Mouse (Mus musculus) spleen, adult 2 months (tissue): ENCODE measurements at regions not wholly inside any gene's neighbourhood (a gene's known extent, or its start where the extent isn't known, plus 50 kb on each side); places are given as distances from the start of the nearest gene placed in this dataset.
"Not testable (repeated sequence)": the region's sequence is repeated elsewhere in the genome, so short reads cannot be mapped to it uniquely, and the experiment has no call there.

Experiments
- DNase-seq, 2 experiments: peaks; one replicate each; pipeline versions ENCODE4 v3.0.0 to v3.0.0-alpha.2; 2012 to 2021; ENCODE audit warnings: low spot score in 2 of 2, low read depth in 1 of 2
- H3K27ac ChIP-seq: fragments of 200-500 bp; 2 replicates; pipeline ENCODE4 v1.5.1; 2012; ENCODE audit warnings: low read length, inconsistent platforms; ENCODE audit not compliant: insufficient read depth
- H3K27me3 ChIP-seq: fragments of 200-500 bp; 2 replicates; pipeline ENCODE4 v1.6.1; 2012; ENCODE audit warnings: mild to moderate bottlenecking, moderate library complexity, low read length, inconsistent platforms; ENCODE audit not compliant: control insufficient read depth, insufficient read depth
- H3K36me3 ChIP-seq: fragments of 200-500 bp; 2 replicates; pipeline ENCODE4 v1.6.1; 2012; ENCODE audit warnings: mild to moderate bottlenecking, low read length, inconsistent platforms; ENCODE audit not compliant: control insufficient read depth, insufficient read depth
- H3K4me1 ChIP-seq: fragments of 200-500 bp; 2 replicates; pipeline ENCODE4 v1.6.1; 2011; ENCODE audit warnings: inconsistent platforms; ENCODE audit not compliant: control insufficient read depth, insufficient read depth, insufficient read length
- H3K4me3 ChIP-seq: fragments of 200-500 bp; 2 replicates; pipeline ENCODE4 v1.5.1; 2011; ENCODE audit warnings: mild to moderate bottlenecking, inconsistent platforms; ENCODE audit not compliant: insufficient read depth, insufficient read length; ENCODE audit errors: extremely low read depth
- CTCF ChIP-seq: fragments of 200-500 bp; IDR thresholded peaks from 2 replicates; pipeline ENCODE4 v1.5.1; 2011; ENCODE audit warnings: mild to moderate bottlenecking, inconsistent platforms; ENCODE audit not compliant: insufficient read depth, insufficient read length, insufficient replicate concordance; ENCODE audit errors: extremely low read depth
- POLR2A ChIP-seq: fragments of 200-500 bp; IDR thresholded peaks from 2 replicates; pipeline ENCODE4 v1.6.1; 2011; ENCODE audit warnings: low read depth, low read length, inconsistent platforms
- WGBS: fragments of 180-500 bp; shearing (Covaris S2); methylation state at CpG from one replicate; pipeline ENCODE4 v1.1.7; 2018; 5-methylcytosine and 5-hydroxymethylcytosine counted together

DNA sequence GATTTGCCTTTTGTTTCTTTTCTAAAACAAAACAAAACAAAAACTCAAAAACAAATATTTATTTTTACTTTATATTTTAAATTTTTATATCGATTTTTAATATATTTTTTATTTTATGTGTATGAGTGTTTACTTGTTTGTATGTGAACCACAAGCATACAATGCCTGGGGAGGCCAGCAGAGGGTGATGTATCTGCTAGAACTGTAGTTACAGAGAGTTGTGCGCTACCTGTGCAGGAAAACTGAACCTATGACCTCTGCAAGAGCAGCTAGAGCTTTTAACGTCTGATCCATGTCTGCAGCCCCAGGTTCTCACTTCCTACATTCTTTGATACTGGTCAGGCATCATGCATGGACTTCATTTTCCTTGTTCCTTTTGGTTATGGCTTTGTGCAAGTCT, 76.2 kb upstream of the Zfp706 start:
- DNase-seq, result no peak
- TF ChIP-seq CTCF (no peak), POLR2A (no peak)
- no peak overlapping the region for H3K27ac ChIP-seq
- H3K4me1 ChIP-seq, result no peaks in the 10 kb centered on the region
- H3K36me3 ChIP-seq, result no peaks in the 10 kb centered on the region
- WGBS, result 92% methylated on average over 3 of the region's 3 CpGs
- H3K4me3 ChIP-seq, result no peak overlapping the region
- H3K27me3 ChIP-seq, result no peaks in the 10 kb centered on the region

DNA sequence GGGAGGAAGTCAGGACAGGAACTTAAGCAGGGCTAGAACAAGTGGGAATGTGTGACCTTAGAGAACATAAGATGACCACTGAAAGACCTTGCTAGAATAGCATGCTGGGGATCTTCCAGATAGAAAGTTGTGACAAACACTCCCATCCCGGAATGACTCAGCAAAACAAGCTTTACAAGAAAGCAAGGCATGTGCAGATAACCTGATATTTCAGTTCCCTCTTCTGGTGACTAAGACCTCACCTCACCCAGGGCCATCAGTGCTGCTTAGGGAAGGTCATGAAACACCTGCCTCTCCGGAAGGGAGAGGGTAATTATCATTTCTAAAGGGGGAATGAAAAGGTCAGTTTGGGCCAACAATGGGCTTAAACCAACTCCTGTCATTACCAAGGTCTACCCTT, 74.3 kb upstream of the Zfp706 start:
- WGBS, result 83% methylated on average over 2 of the region's 2 CpGs
- no peaks in the 10 kb centered on the region for H3K27me3 ChIP-seq
- H3K4me1 ChIP-seq, result no peaks in the 10 kb centered on the region
- DNase-seq, result no peak
- no peak overlapping the region for H3K27ac ChIP-seq
- no peak overlapping the region for H3K4me3 ChIP-seq
- no peaks in the 10 kb centered on the region for H3K36me3 ChIP-seq
- TF ChIP-seq POLR2A (no peak), CTCF (no peak)

DNA sequence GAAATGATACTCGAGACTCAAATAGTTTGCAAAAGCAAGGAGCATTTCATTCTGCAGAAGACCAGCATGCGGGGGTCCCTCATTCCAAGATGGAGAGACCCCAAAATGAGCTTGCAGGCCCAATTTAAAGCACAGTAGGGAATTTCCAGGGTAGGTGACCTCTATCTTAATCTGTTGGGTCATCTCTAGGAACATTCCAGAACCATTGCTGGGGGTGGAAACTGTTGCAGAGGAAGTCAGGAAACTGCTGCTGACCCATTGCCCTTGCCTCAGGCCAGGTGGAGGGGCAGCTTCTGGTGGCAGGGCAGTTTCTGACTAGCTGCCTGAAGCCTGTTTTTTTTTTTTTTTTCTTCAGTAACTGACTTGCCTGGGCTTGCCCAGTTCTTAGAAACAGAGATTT, 73.4 kb upstream of the Zfp706 start:
- WGBS, result 94% methylated on average over 2 of the region's 2 CpGs
- H3K4me3 ChIP-seq, result no peak overlapping the region
- no peaks in the 10 kb centered on the region for H3K36me3 ChIP-seq
- no peak overlapping the region for H3K27ac ChIP-seq
- TF ChIP-seq CTCF (no peak), POLR2A (no peak)
- H3K4me1 ChIP-seq, result no peaks in the 10 kb centered on the region
- H3K27me3 ChIP-seq, result no peaks in the 10 kb centered on the region
- DNase-seq, result no peak

DNA sequence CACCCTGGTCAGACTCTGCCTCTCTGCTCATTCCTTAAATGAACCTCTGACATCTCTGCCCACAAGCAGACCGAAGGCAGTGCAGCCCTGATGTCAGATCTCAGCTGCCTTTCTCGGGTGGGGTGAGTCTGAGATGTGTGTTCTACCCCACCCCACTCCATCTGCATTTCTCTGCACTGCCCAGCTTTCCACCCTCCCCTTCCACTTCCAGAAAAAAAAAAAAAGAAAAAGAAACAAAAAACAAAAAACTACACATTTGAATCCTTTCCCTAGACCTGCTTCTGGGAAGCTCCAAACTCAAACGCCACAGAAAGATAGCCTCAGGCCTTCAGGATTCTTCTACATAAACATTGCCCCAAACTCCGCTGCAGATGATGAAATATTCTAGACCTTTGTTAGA, 72.8 kb upstream of the Zfp706 start:
- Histone ChIP-seq H3K4me3 (no peak overlapping the region), H3K36me3 (no peaks in the 10 kb centered on the region), H3K27me3 (no peaks in the 10 kb centered on the region), H3K27ac (no peak overlapping the region), H3K4me1 (no peaks in the 10 kb centered on the region)
- WGBS, result 91% methylated on average over 4 of the region's 4 CpGs
- TF ChIP-seq CTCF, result no peak
- TF ChIP-seq POLR2A, result no peak
- no peak for DNase-seq

DNA sequence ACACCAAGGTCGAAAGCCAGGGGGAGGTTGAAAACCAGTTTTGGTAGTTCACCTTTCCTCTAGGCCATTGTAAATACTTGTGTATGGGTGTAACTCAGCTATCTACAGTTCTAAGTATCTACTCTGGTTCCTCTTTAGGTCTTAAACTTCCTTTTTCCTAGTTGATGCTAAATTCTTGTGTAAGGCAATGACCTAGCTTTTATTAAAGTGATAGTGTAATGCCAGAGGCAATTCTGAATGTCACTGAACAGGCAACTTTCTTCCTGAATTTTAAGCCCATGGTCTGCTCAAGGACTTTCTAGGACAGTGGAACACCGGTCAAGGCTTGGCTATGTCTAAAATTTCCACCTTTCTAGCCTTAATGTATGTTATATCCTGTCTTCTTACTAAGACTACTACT, 66.6 kb upstream of the Zfp706 start:
- not testable (repeated sequence) for H3K4me3 ChIP-seq, H3K4me1 ChIP-seq, H3K27ac ChIP-seq, DNase-seq, H3K27me3 ChIP-seq, H3K36me3 ChIP-seq
- WGBS, result 90% methylated on average over 2 of the region's 2 CpGs

DNA sequence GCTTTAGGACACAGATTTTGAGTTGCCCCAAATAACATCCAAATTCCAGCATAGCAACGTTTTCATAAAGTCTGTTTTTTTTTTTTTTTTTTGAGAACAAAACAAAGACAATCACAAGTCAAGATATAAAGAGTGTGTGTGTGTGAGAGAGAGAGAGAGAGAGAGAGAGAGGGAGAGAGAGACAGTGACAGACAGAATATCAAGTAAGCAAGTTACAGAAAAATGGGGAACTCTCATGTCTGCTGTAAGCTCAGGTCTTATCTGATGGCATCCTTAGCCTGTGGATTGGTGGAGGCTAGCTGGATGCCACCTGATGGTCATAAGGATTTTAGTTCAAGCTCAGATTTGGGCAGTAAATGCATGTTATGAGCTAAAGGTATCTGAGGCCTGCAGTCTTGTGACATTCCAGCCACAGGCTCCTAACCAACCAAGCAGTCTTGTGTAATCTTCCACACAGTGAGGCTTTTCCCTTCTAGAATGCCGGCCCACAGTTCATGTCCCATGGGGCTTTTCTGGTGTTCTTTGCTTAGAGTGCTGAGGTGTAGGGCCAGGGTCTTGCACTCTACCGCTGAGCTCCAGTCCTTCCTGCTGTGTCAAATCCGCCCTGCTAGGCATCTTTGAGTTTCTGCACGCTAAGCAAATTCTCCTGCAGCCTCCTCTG, 64.8 kb upstream of the Zfp706 start:
- Histone ChIP-seq H3K4me3 (no peak overlapping the region), H3K27me3 (no peaks in the 10 kb centered on the region), H3K27ac (no peak overlapping the region), H3K36me3 (no peaks in the 10 kb centered on the region), H3K4me1 (no peaks in the 10 kb centered on the region)
- DNase-seq, result no peak
- TF ChIP-seq CTCF, result no peak
- no peak for TF ChIP-seq POLR2A
- 88% methylated on average over 5 of the region's 5 CpGs for WGBS

DNA sequence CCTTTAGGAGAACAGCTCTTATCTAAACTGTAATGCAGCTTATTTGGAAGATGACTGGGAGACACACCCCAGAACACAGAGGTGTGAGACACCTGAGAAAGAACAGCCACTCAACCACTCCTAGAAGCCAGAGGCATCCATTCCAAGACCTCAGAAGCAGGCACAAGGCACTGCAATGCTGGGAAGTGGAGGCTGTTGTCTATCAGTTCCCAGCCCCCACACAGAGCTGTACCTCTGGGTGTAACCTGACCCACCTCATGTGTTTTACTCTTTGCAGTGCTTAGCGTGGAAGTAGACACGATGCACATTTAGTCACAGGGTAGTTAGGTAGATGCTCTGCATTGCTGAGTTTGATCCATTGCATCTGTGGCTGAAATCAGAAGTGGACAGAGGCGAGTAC, 62.6 kb upstream of the Zfp706 start:
- 79% methylated on average over 3 of the region's 3 CpGs for WGBS
- no peaks in the 10 kb centered on the region for H3K36me3 ChIP-seq
- no peak overlapping the region for H3K4me3 ChIP-seq
- no peak for DNase-seq
- no peak overlapping the region for H3K27ac ChIP-seq
- TF ChIP-seq CTCF (no peak), POLR2A (no peak)
- H3K27me3 ChIP-seq, result no peaks in the 10 kb centered on the region
- no peaks in the 10 kb centered on the region for H3K4me1 ChIP-seq

DNA sequence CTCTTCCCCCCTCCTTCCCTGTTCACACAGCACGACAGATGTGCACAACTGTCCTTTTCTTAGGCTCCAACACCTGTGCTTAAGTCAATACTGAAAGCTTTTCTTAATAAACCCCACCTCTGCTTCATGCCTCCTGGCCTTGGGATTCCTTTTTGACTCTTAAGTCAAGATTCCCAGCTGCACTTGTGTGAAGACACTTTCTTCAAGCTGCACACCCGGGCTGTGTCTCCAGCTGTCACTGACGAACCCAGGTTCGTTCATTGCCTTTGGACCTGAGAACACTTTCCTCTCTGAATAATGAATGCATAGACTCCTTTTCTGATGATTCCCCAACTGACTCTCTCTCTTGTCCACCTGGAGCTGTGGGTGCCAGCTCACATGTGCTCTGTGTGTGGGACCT, 59.8 kb upstream of the Zfp706 start:
- no peak overlapping the region for H3K27ac ChIP-seq
- no peaks in the 10 kb centered on the region for H3K4me1 ChIP-seq
- 83% methylated on average over 4 of the region's 4 CpGs for WGBS
- no peaks in the 10 kb centered on the region for H3K27me3 ChIP-seq
- DNase-seq, result no peak
- H3K4me3 ChIP-seq, result no peak overlapping the region
- TF ChIP-seq CTCF, result no peak
- TF ChIP-seq POLR2A, result no peak
- H3K36me3 ChIP-seq, result no peaks in the 10 kb centered on the region
